Mouse (Mus musculus) G1E-ER4 (cell line): Measurements from ENCODE around the gene Snx14. TPM values are rescaled to one million over a fixed set of nuclear protein-coding genes. Genes with fewer than 3 reads are reported as not detected.

Source experiments
- GATA1 ChIP-seq: IDR thresholded peaks from one replicate; pipeline ENCODE4 v1.8.0; 2012; ENCODE audit warnings: low read length, inconsistent platforms
- polyA plus RNA-seq: library from polyadenylated mRNA; stranded (reverse); fragments of >175 nt; gene quantifications from 2 replicates; pipeline ENCODE4 v1.2.3, GENCODE M21; 2012

The Snx14 gene
- polyA plus RNA-seq, 1 experiment = 11.3 TPM

DNA sequence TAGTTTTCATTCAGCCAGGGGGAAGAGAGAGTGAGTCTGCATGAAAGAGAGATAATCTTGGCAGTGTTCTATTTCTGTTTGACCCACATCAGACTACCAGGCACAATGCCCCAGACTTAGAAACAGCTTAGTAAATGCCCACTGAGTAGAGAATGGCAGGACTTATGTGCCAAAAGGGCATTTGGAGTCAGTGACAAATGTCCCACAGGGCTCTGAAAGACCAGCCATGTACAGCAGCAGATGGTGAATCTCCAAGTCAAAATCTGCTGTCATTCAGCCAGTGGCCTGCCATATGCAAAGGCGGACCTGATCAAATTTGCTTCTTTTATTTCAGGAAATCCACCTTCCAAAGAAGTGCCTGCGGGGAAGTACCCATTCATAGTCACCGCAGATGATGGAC, 75.7 kb downstream of the Snx14 start:
- TF ChIP-seq GATA1 = no peak

DNA sequence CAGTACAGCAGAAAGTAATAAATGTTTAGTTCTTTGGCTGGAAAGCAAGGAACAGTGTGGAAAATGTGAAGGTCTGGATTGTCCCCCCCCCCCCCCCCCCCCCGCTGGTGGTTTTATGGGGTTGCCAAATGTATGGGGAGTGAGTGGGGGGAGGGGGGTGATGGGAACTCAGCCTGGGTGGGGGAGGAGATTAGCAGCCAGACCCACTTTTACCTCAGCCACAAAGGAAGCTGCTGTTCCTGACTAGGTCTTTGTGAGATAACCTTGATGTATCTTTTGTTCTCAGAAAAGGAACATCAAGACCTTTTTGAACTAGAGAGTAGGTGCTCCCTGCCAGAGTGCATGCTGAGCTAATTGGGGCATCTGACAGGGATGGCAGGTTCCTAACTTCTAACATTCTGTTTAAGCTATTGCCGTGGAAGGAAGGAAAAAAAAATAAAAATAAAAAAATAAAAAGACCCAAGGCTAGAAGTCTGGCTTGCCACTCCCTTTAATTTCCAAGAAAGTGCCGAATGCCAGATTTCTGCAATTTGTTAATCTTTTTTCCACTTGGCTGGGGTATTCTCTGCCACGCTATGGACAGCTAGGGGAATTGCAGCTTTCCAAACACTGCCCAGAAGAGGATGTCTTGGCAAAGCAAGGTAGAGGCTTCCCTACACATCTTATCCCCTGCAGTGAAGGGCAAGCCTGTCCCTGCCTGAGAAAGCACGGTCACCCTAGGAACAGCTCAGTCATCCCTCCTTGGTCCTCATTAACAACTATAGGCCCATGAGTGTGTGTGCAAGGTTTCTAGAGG, 76.5 kb downstream of the Snx14 start:
- no peak for TF ChIP-seq GATA1

GRCm38 (mm10) chr9:88361211-88361909, 77.4 kb downstream of the Snx14 start:
- no peak for TF ChIP-seq GATA1

DNA sequence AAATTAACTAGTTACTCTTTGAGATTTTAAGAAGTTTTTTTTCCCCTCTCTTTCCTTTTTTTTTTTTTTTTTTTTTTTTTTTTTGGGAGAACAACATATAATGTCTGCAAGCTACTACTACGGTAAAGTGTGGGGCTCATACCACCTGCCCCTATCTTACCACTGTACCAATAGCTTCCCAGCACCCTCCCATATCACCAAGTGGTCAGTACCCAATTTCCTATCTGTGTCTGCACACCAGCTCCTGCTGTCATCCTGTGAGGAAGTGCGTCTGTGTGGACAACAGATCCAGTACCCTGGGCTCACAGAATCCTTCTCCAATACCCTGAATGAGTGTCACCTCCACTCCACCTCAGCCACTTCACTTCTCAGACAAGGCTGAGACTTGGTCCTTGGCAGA, 79.6 kb downstream of the Snx14 start:
- no peak for TF ChIP-seq GATA1

DNA sequence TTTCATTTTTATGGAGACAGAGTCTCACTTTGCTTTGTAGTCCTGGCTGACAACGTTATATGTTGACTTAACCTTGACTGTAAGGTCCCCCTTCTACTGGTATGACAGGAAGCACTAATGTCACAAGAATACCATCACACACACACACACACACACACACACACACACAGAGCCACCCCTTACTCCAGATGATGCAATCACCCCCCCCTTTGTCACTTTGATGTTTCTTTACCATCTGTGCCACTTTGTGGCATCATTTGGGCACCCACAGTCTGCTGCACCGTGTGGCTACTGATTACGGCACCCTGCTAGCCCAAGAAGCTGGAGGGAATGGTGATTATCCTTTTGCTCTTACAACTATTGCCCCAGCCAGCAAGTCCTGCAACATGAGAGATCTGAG, 81.6 kb downstream of the Snx14 start:
- no peak for TF ChIP-seq GATA1

- no peak for TF ChIP-seq GATA1
These were observed 85.3 kb downstream of the Snx14 start for GRCm38 (mm10) chr9:88353459-88353858.

DNA sequence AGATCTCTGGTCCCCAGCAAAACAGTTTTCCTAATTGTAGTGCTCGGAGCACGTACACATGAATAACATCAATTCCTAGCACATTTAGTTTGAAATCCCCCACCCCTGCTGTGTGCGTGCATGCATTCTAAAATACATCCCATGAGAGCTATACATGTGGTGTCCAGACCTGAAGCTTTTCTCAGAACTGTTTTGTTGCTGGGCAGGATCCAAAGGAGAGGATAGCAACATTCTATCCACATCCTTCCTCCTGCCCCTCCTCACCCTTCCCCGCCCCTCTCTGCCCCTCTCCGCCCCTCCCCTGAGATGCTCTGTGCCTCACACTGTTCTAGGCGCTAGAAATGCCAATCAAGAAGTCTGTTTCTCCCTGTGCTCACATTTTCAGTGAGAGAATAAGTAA, 86.0 kb downstream of the Snx14 start:
- no peak for TF ChIP-seq GATA1

GRCm38 (mm10) chr9:88351163-88351562, 87.6 kb downstream of the Snx14 start:
- TF ChIP-seq GATA1 = no peak

- no peak for TF ChIP-seq GATA1
These were observed 88.4 kb downstream of the Snx14 start for GRCm38 (mm10) chr9:88350317-88350716.

- TF ChIP-seq GATA1 = no peak
These were observed 90.1 kb downstream of the Snx14 start for GRCm38 (mm10) chr9:88348623-88349022.

GRCm38 (mm10) chr9:88346857-88347256, 91.9 kb downstream of the Snx14 start:
- no peak for TF ChIP-seq GATA1

DNA sequence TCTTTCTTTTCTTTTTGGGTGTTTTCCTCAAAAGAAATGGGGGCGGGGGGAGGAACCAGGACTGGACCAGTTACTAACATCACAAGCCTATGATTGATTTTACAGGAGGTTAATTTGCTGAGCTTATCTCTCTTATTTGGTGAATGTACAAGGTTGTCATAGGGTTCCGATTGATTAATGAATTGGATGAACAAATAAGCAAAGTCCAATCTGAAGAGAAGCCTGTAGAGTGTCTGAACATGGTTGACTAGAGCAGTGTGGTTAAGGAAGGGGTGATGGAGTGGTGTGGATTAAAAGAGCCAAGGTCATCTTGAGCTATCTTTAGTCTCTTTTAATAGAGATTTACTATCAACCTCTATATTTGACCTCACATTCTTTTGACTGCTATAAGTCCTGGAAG, 94.3 kb downstream of the Snx14 start:
- TF ChIP-seq GATA1 = no peak

DNA sequence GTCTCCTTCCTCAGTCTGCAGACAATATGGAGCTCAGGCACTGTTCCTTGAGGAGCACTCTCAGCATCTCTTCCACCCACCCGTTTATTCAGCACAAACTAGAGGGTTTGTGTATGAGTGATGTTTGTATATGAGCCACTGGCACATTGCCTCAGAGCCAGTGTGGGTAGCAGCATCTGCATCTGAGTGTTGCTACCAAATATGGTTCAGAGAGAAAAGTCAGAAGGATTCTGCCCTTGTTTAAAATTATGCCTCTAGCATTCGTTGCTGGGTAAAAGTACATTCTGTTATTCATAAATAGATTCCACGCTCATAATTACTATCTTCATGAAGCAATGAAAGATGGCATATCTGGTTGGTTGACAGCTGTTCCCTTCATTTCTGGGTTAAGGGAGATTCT, 96.1 kb downstream of the Snx14 start:
- TF ChIP-seq GATA1 = no peak

GRCm38 (mm10) chr9:88342241-88342640, 96.5 kb downstream of the Snx14 start:
- TF ChIP-seq GATA1 = no peak

DNA sequence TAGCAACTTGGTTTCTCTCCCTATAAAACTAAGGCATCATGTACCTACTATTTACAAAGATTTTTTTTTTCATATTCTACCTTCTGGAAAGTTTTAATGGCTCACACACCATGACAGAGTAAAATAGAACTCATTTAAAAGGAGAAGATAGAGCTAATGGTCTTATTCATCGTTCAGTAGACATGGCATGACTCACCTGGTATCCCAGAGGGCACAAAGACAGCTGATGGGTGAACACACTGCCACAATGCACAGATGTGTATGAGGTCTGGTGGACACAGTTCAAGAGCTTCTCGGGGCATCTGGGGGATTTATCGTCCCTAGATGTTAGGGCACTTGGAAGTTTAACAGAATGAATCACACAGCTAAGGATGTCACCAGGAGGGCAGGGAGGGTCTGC, 97.9 kb downstream of the Snx14 start:
- TF ChIP-seq GATA1 = no peak

GRCm38 (mm10) chr9:88335839-88336238, 102.9 kb downstream of the Snx14 start:
- no peak for TF ChIP-seq GATA1

DNA sequence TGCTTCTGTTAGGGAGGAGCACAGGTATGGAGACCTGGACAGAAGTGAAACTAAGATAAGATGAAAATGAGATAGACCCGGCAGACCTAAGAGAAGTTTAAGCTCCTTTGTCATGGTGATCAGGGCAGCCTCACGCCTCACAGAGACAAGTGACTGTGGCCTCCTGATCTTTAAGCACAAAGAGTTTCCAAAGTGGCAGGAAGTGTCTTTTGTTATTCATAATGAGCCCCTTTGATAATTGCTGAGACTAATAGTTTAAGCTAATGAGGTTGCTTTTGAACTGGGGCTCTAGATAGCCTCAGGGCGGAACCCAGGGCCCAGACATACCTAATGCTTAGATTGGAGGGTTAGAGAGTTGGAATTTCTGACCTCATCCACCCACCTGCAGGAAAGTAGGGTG, 106.3 kb downstream of the Snx14 start:
- no peak for TF ChIP-seq GATA1
